Mouse (Mus musculus): Measurements from ENCODE around the gene Olfr785. TPM values are rescaled to one million over a fixed set of nuclear protein-coding genes. Genes with fewer than 3 reads are reported as not detected.

The Olfr785 gene
- not detected for polyA plus RNA-seq (2014; fragmentation: Illumina TruSeq; extraction: RNeasy Lipid Tissue Mini Kit (QIAGEN cat#74804); ENCODE audit: low read depth, low replicate concordance)

GRCm38 (mm10) chr10:129405126-129405525 lies at the start of gene Olfr785:
TSS of gene Olfr785 (plus strand) at chr10:129405426.

GRCm38 (mm10) chr10:129383783-129384182 lies 21.4 kb upstream of the Olfr785 start, which contains the start of gene Olfr784:
TSS of gene Olfr784 (plus strand) at chr10:129384083.

DNA sequence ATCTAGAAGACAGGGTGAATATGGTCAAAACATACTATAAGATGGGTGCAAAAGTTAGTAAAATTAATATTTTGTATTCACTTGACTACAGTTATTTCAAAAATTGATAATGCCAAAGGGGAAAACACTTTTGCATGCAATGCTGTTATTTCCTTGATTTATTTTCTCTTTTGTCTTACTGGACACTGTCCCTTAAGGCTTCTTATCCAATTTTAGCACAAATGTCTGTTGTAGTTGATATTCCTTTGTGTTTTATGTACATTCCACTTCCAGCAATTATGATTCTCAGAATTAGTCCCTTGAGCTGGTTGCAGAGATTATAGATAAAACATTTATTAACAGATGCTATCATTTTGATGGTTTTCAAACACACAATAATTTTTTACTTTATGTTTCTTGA lies 21.8 kb downstream of the Olfr785 start, which contains the start of gene Olfr786:
Gene Olfr786, plus strand, starts transcription at position 301 of the 400 bp plus-strand sequence.

Other genes starting within 250 kb of the Olfr785 start
- gene Olfr771, start 240.7 kb upstream of the Olfr785 start, polyA plus RNA-seq (2014; fragmentation: Illumina TruSeq; extraction: RNeasy Lipid Tissue Mini Kit (QIAGEN cat#74804); ENCODE audit: low read depth, low replicate concordance), result not detected
- not detected for gene Olfr772, start 227.5 kb upstream of the Olfr785 start, polyA plus RNA-seq (2014; fragmentation: Illumina TruSeq; extraction: RNeasy Lipid Tissue Mini Kit (QIAGEN cat#74804); ENCODE audit: low read depth, low replicate concordance)
- not detected for gene Olfr773, start 218.0 kb upstream of the Olfr785 start, polyA plus RNA-seq (2014; fragmentation: Illumina TruSeq; extraction: RNeasy Lipid Tissue Mini Kit (QIAGEN cat#74804); ENCODE audit: low read depth, low replicate concordance)
- not detected for gene Olfr774, start 169.2 kb upstream of the Olfr785 start, polyA plus RNA-seq (2014; fragmentation: Illumina TruSeq; extraction: RNeasy Lipid Tissue Mini Kit (QIAGEN cat#74804); ENCODE audit: low read depth, low replicate concordance)
- not detected for gene Olfr775, start 157.0 kb upstream of the Olfr785 start, polyA plus RNA-seq (2014; fragmentation: Illumina TruSeq; extraction: RNeasy Lipid Tissue Mini Kit (QIAGEN cat#74804); ENCODE audit: low read depth, low replicate concordance)
- not detected for gene Olfr776, start 146.3 kb upstream of the Olfr785 start, polyA plus RNA-seq (2014; fragmentation: Illumina TruSeq; extraction: RNeasy Lipid Tissue Mini Kit (QIAGEN cat#74804); ENCODE audit: low read depth, low replicate concordance)
- not detected for gene Olfr777, start 133.9 kb upstream of the Olfr785 start, polyA plus RNA-seq (2014; fragmentation: Illumina TruSeq; extraction: RNeasy Lipid Tissue Mini Kit (QIAGEN cat#74804); ENCODE audit: low read depth, low replicate concordance)
- gene Olfr780, start 87.3 kb upstream of the Olfr785 start, polyA plus RNA-seq (2014; fragmentation: Illumina TruSeq; extraction: RNeasy Lipid Tissue Mini Kit (QIAGEN cat#74804); ENCODE audit: low read depth, low replicate concordance), result not detected
- not detected for gene Olfr781, start 76.6 kb upstream of the Olfr785 start, polyA plus RNA-seq (2014; fragmentation: Illumina TruSeq; extraction: RNeasy Lipid Tissue Mini Kit (QIAGEN cat#74804); ENCODE audit: low read depth, low replicate concordance)
- gene Olfr782, start 56.6 kb upstream of the Olfr785 start, polyA plus RNA-seq (2014; fragmentation: Illumina TruSeq; extraction: RNeasy Lipid Tissue Mini Kit (QIAGEN cat#74804); ENCODE audit: low read depth, low replicate concordance), result not detected
- gene Olfr784, start 21.3 kb upstream of the Olfr785 start, polyA plus RNA-seq (2014; fragmentation: Illumina TruSeq; extraction: RNeasy Lipid Tissue Mini Kit (QIAGEN cat#74804); ENCODE audit: low read depth, low replicate concordance), result not detected
- not detected for gene Olfr786, start 21.9 kb downstream of the Olfr785 start, polyA plus RNA-seq (2014; fragmentation: Illumina TruSeq; extraction: RNeasy Lipid Tissue Mini Kit (QIAGEN cat#74804); ENCODE audit: low read depth, low replicate concordance)
- not detected for gene Olfr787, start 56.4 kb downstream of the Olfr785 start, polyA plus RNA-seq (2014; fragmentation: Illumina TruSeq; extraction: RNeasy Lipid Tissue Mini Kit (QIAGEN cat#74804); ENCODE audit: low read depth, low replicate concordance)
- not detected for gene Olfr788, start 65.6 kb downstream of the Olfr785 start, polyA plus RNA-seq (2014; fragmentation: Illumina TruSeq; extraction: RNeasy Lipid Tissue Mini Kit (QIAGEN cat#74804); ENCODE audit: low read depth, low replicate concordance)
- not detected for gene Olfr789, start 79.3 kb downstream of the Olfr785 start, polyA plus RNA-seq (2014; fragmentation: Illumina TruSeq; extraction: RNeasy Lipid Tissue Mini Kit (QIAGEN cat#74804); ENCODE audit: low read depth, low replicate concordance)
- not detected for gene Olfr790, start 93.1 kb downstream of the Olfr785 start, polyA plus RNA-seq (2014; fragmentation: Illumina TruSeq; extraction: RNeasy Lipid Tissue Mini Kit (QIAGEN cat#74804); ENCODE audit: low read depth, low replicate concordance)
- gene Olfr791, start 116.4 kb downstream of the Olfr785 start, polyA plus RNA-seq (2014; fragmentation: Illumina TruSeq; extraction: RNeasy Lipid Tissue Mini Kit (QIAGEN cat#74804); ENCODE audit: low read depth, low replicate concordance), result not detected
- not detected for gene Olfr792, start 133.7 kb downstream of the Olfr785 start, polyA plus RNA-seq (2014; fragmentation: Illumina TruSeq; extraction: RNeasy Lipid Tissue Mini Kit (QIAGEN cat#74804); ENCODE audit: low read depth, low replicate concordance)
- gene Olfr794, start 162.2 kb downstream of the Olfr785 start, polyA plus RNA-seq (2014; fragmentation: Illumina TruSeq; extraction: RNeasy Lipid Tissue Mini Kit (QIAGEN cat#74804); ENCODE audit: low read depth, low replicate concordance), result not detected
- gene Olfr796, start 207.1 kb downstream of the Olfr785 start, polyA plus RNA-seq (2014; fragmentation: Illumina TruSeq; extraction: RNeasy Lipid Tissue Mini Kit (QIAGEN cat#74804); ENCODE audit: low read depth, low replicate concordance), result not detected
- gene Olfr798, start 222.5 kb downstream of the Olfr785 start, polyA plus RNA-seq (2014; fragmentation: Illumina TruSeq; extraction: RNeasy Lipid Tissue Mini Kit (QIAGEN cat#74804); ENCODE audit: low read depth, low replicate concordance), result not detected
- gene Olfr799, start 232.1 kb downstream of the Olfr785 start, polyA plus RNA-seq (2014; fragmentation: Illumina TruSeq; extraction: RNeasy Lipid Tissue Mini Kit (QIAGEN cat#74804); ENCODE audit: low read depth, low replicate concordance), result not detected

Measured in kidney, adult 10 weeks (tissue).